ENCODE assay signal across 10 mouse cellular contexts in genomic region chr8:105303874-105304273, GRCm38 (mm10). TPM values are rescaled to one million over a fixed set of nuclear protein-coding genes. Genes with fewer than 3 reads are reported as not detected.
A peak's percentile ranks its signal among the peaks of the same experiment; 100 is the strongest.
DNase-seq lines count a peak whose midpoint lies in the region; ATAC-seq and TF ChIP-seq lines count a peak whose summit lies in the region.
"Had no signal": no experiment of that assay in that cellular context is flagged by ENCODE, and none has a peak within 500 bp of the region (broad histone marks: within the 10 kb centered on the region; RNA-seq: fewer than 3 reads in every experiment).

No protein-coding gene starts in this region.

- H3K4me2 ChIP-seq in heart, postnatal 0 days (ENCODE audit: low read depth, low read length) = no peak overlapping the region
- H3K4me2 ChIP-seq in liver, embryonic 15.5 days = peak overlapping the region; percentile 80; the same call in 1 of the 2 replicates

- peaks cover 52% of the 10 kb centered on the region for H3K36me3 ChIP-seq in heart, postnatal 0 days (replicated peaks; ENCODE audit: control insufficient read depth, insufficient read depth, low read length)
- H3K36me3 ChIP-seq in liver, embryonic 15.5 days (replicated peaks) = peaks cover 98% of the 10 kb centered on the region

- no peak overlapping the region for H3K9ac ChIP-seq in heart, postnatal 0 days (replicated peaks; ENCODE audit: low read depth, low read length)
- H3K9ac ChIP-seq in liver, embryonic 15.5 days = no peak overlapping the region

- no peak for DNase-seq in heart, postnatal 0 days (ENCODE audit: low spot score)
- no peak for DNase-seq in heart, postnatal 10 days
- DNase-seq in lung, postnatal 36 days = peak; percentile 34
- DNase-seq in lung, postnatal 4 days = no peak
- no peak for DNase-seq in cerebellum, postnatal 4 days (ENCODE audit: low spot score in 2 of 2)
- DNase-seq: cerebellum, adult 9-10 months; lung, postnatal 14 days had no signal

- WGBS in heart, postnatal 0 days = 49% methylated on average over 9 of the region's 9 CpGs
- WGBS in liver, embryonic 15.5 days (ENCODE audit: insufficient replicate concordance) = 85% methylated on average over 9 of the region's 9 CpGs

- H3K4me1 ChIP-seq in heart, postnatal 0 days (ENCODE audit: control insufficient read depth, insufficient read depth) = peaks cover 25% of the 10 kb centered on the region
- H3K4me1 ChIP-seq in bone marrow macrophage, adult 2 months (ENCODE audit: control insufficient read depth, insufficient read depth, low read length) = peaks cover 44% of the 10 kb centered on the region
- H3K4me1 ChIP-seq in liver, embryonic 15.5 days (replicated peaks) = peaks cover 71% of the 10 kb centered on the region

- no peak overlapping the region for H3K4me3 ChIP-seq in heart, postnatal 0 days (ENCODE audit: low read depth, low read length)
- no peak overlapping the region for H3K4me3 ChIP-seq in bone marrow macrophage, adult 2 months (ENCODE audit: insufficient read depth, low read length)
- no peak overlapping the region for H3K4me3 ChIP-seq in liver, embryonic 15.5 days (replicated peaks)

- TF ChIP-seq CTCF in heart, postnatal 0 days (IDR thresholded peaks at IDR 0.05; ENCODE audit: low read depth) = no peak
- no peak for TF ChIP-seq CTCF in bone marrow macrophage, adult 2 months (IDR thresholded peaks at IDR 0.05; ENCODE audit: low read depth, low read length)

- no peaks in the 10 kb centered on the region for H3K27me3 ChIP-seq in heart, postnatal 0 days (ENCODE audit: control insufficient read depth, insufficient read depth, low read length)
- no peaks in the 10 kb centered on the region for H3K27me3 ChIP-seq in liver, embryonic 15.5 days

- H3K9me3 ChIP-seq in heart, postnatal 0 days (replicated peaks; ENCODE audit: control insufficient read depth, low read length) = no peaks in the 10 kb centered on the region
- no peaks in the 10 kb centered on the region for H3K9me3 ChIP-seq in liver, embryonic 15.5 days (replicated peaks)

- peak overlapping the region; percentile 46; the same call in 1 of the 2 replicates for H3K27ac ChIP-seq in heart, postnatal 0 days (ENCODE audit: low read depth)
- H3K27ac ChIP-seq in bone marrow macrophage, adult 2 months (ENCODE audit: insufficient read depth, low read depth, low read length) = peak overlapping the region; percentile 16
- H3K27ac ChIP-seq in liver, embryonic 15.5 days (replicated peaks) = peak overlapping the region; percentile 98

- TF ChIP-seq EP300 in heart, postnatal 0 days (IDR thresholded peaks at IDR 0.05; ENCODE audit: low read depth) = no peak

- intact Hi-C loops in heart, postnatal 10 days (cut with DNase I) = no loop called here

- ATAC-seq in heart, postnatal 0 days (ENCODE audit: insufficient read depth, low read depth) = peak; percentile 34; the same call in 1 of the 2 replicates
- ATAC-seq in liver, embryonic 15.5 days (ENCODE audit: insufficient read depth) = no peak

- no peak for TF ChIP-seq POLR2A in bone marrow macrophage, adult 2 months (IDR thresholded peaks at IDR 0.05; ENCODE audit: borderline replicate concordance, low read depth, low read length)

RNA-seq across cellular contexts. Expression of gene Elmo3, which starts 1.5 kb away (rescaled TPM):
- 1.4 and 2.2 TPM in 2 replicates for total RNA-seq in heart, postnatal 0 days (2014; rRNA removed; ENCODE audit: low replicate concordance)
- polyA plus RNA-seq in heart, postnatal 0 days (2015; fragmentation: Nextera tagmentation; extraction: Ambion mirVana) = 1.6 and 1.9 TPM in 2 replicates
- 1 to 10 TPM; 1.1 to 1.5 TPM for total RNA-seq in heart, postnatal 10 days (2021)
- polyA plus RNA-seq in bone marrow macrophage, adult 2 months (2012; ENCODE audit: insufficient read depth, insufficient read length, missing spikeins) = 1.5 and 2.6 TPM in 2 replicates
- polyA plus RNA-seq in liver, embryonic 15.5 days (2015; fragmentation: Nextera tagmentation; extraction: Ambion mirVana) = 3.4 and 4.4 TPM in 2 replicates

RNA-seq across cellular contexts. Expression of gene E2f4, which starts 6.4 kb away (rescaled TPM):
- 19.2 and 27.9 TPM in 2 replicates for total RNA-seq in heart, postnatal 0 days (2014; rRNA removed; ENCODE audit: low replicate concordance)
- 21.8 and 22.6 TPM in 2 replicates for polyA plus RNA-seq in heart, postnatal 0 days (2015; fragmentation: Nextera tagmentation; extraction: Ambion mirVana)
- total RNA-seq in heart, postnatal 10 days (2021) = 10 to 100 TPM; 25.6 to 29.0 TPM
- 40.6 and 47.6 TPM in 2 replicates for polyA plus RNA-seq in bone marrow macrophage, adult 2 months (2012; ENCODE audit: insufficient read depth, insufficient read length, missing spikeins)
- polyA plus RNA-seq in liver, embryonic 15.5 days (2015; fragmentation: Nextera tagmentation; extraction: Ambion mirVana) = 197 and 211 TPM in 2 replicates

RNA-seq across cellular contexts. Expression of gene Exoc3l, which starts 8.0 kb away (rescaled TPM):
- 6.1 and 10.6 TPM in 2 replicates for total RNA-seq in heart, postnatal 0 days (2014; rRNA removed; ENCODE audit: low replicate concordance)
- polyA plus RNA-seq in heart, postnatal 0 days (2015; fragmentation: Nextera tagmentation; extraction: Ambion mirVana) = 9.5 and 9.9 TPM in 2 replicates
- 10 to 100 TPM; 11.6 to 13.6 TPM for total RNA-seq in heart, postnatal 10 days (2021)
- polyA plus RNA-seq in bone marrow macrophage, adult 2 months (2012; ENCODE audit: insufficient read depth, insufficient read length, missing spikeins) = 0.95 and 1.1 TPM in 2 replicates
- polyA plus RNA-seq in liver, embryonic 15.5 days (2015; fragmentation: Nextera tagmentation; extraction: Ambion mirVana) = 6.0 and 6.7 TPM in 2 replicates
- total RNA-seq: monocyte, adult 5-6 weeks had no signal

RNA-seq across cellular contexts. Expression of gene 4931428F04Rik, which starts 14.2 kb away (rescaled TPM):
- total RNA-seq in heart, postnatal 0 days (2014; rRNA removed; ENCODE audit: low replicate concordance) = 0.43 and 3.5 TPM in 2 replicates
- polyA plus RNA-seq in heart, postnatal 0 days (2015; fragmentation: Nextera tagmentation; extraction: Ambion mirVana) = 3.3 and 3.5 TPM in 2 replicates
- total RNA-seq in heart, postnatal 10 days (2021) = 1 to 10 TPM; 2.8 to 6.3 TPM
- polyA plus RNA-seq in bone marrow macrophage, adult 2 months (2012; ENCODE audit: insufficient read depth, insufficient read length, missing spikeins) = 0.67 and 1.3 TPM in 2 replicates
- 0.59 and 0.68 TPM in 2 replicates for polyA plus RNA-seq in liver, embryonic 15.5 days (2015; fragmentation: Nextera tagmentation; extraction: Ambion mirVana)
- total RNA-seq: monocyte, adult 5-6 weeks had no signal

RNA-seq across cellular contexts. Expression of gene Lrrc29, which starts 22.2 kb away (rescaled TPM):
- 4.0 and 5.8 TPM in 2 replicates for total RNA-seq in heart, postnatal 0 days (2014; rRNA removed; ENCODE audit: low replicate concordance)
- 1.1 and 1.5 TPM in 2 replicates for polyA plus RNA-seq in heart, postnatal 0 days (2015; fragmentation: Nextera tagmentation; extraction: Ambion mirVana)
- 1 to 10 TPM; 2.0 to 2.5 TPM for total RNA-seq in heart, postnatal 10 days (2021)
- 3.1 and 3.2 TPM in 2 replicates for polyA plus RNA-seq in bone marrow macrophage, adult 2 months (2012; ENCODE audit: insufficient read depth, insufficient read length, missing spikeins)
- polyA plus RNA-seq in liver, embryonic 15.5 days (2015; fragmentation: Nextera tagmentation; extraction: Ambion mirVana) = 10.4 and 11.8 TPM in 2 replicates

Comparison
In these comparisons a context has a peak if more than half of its experiments do, and no peak if none do; other contexts are left out.
1. H3K27ac ChIP-seq: peak in every context shown above with its lines; median percentile 98 in liver, embryonic 15.5 days; 46 in heart, postnatal 0 days; 16 in bone marrow macrophage, adult 2 months.